Comparison of ENCODE assay signal across 22 mouse cellular contexts in the genomic region with DNA sequence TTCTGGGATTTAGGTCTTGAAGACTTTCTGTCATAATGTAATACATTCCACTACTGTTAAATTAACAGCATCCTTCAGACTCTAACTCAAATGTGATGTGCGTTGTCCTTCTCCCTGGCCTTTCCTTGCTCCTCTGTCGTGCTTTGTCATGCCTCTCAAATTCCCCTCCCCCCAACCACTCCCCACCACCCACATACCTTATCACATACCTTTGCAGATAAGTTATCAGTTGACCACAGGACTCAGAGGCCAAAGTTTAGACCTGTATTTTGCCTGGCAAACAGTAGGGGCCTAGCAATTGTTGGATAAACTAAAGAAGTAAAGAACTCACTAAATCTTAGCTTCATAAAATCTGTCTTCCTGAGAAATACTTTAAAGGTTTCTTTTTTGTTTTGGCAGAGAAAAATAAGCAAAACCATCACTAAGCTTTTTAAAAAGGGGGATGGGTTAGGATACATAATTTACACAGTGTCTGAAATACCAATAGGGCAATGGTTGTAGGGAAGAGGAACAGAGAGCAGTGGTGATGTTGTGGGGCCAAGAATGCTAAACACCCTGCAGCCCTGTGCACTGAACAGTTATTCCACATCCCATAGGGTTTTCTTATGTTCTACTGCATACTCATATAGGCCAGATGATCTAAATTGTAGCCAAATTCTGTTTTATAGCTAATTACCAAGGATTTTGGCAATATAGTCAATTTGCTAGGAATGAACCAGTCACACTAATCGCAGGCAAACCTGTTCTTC. TPM values are rescaled to one million over a fixed set of nuclear protein-coding genes. Genes with fewer than 3 reads are reported as not detected.
DNase-seq lines count a peak whose midpoint lies in the region; ATAC-seq and TF ChIP-seq lines count a peak whose summit lies in the region.
"Had no signal": no experiment of that assay in that cellular context is flagged by ENCODE, and none has a peak within 500 bp of the region (broad histone marks: within the 10 kb centered on the region; RNA-seq: fewer than 3 reads in every experiment).

No protein-coding gene starts in this region.

- no peaks in the 10 kb centered on the region for H3K4me1 ChIP-seq in forebrain, embryonic 13.5 days
- no peaks in the 10 kb centered on the region for H3K4me1 ChIP-seq in forebrain, embryonic 11.5 days (replicated peaks; ENCODE audit: control insufficient read depth, insufficient read depth, low read length)
- no peaks in the 10 kb centered on the region for H3K4me1 ChIP-seq in lung, postnatal 0 days (ENCODE audit: insufficient read depth, low read depth, low read length)
- no peaks in the 10 kb centered on the region for H3K4me1 ChIP-seq in liver, embryonic 16.5 days (ENCODE audit: control insufficient read depth, low read depth, low read length)
- H3K4me1 ChIP-seq in hindbrain, embryonic 10.5 days (replicated peaks) = no peaks in the 10 kb centered on the region

- no peak overlapping the region for H3K4me3 ChIP-seq in forebrain, embryonic 13.5 days
- H3K4me3 ChIP-seq in forebrain, embryonic 11.5 days (ENCODE audit: low read depth, low read length) = no peak overlapping the region
- no peak overlapping the region for H3K4me3 ChIP-seq in lung, postnatal 0 days (ENCODE audit: low read depth, low read length)
- no peak overlapping the region for H3K4me3 ChIP-seq in liver, embryonic 16.5 days (ENCODE audit: low read depth, low read length)
- H3K4me3 ChIP-seq in hindbrain, embryonic 10.5 days = no peak overlapping the region
- H3K4me3 ChIP-seq: embryonic facial prominence, embryonic 13.5 days; heart, embryonic 13.5 days; limb, embryonic 12.5 days had no signal

- no peak for DNase-seq in forebrain, embryonic 11.5 days (ENCODE audit: low spot score)
- DNase-seq in lung, postnatal 36 days = peak; percentile 9
- DNase-seq in lung, postnatal 0 days (ENCODE audit: low spot score) = no peak
- no peak for DNase-seq in layer of hippocampus, adult 8-10 months (ENCODE audit: low spot score in 2 of 2)
- no peak for DNase-seq in hindbrain, embryonic 10.5 days (ENCODE audit: low spot score)
- DNase-seq: adrenal gland, adult 8-10 months; cerebellum, adult 9-10 months; gastrocnemius, postnatal 10 days; heart, postnatal 10 days; kidney, adult 9 months; kidney, postnatal 10 days; lung, adult 18-20 months; lung, postnatal 10 days; midbrain, embryonic 14.5 days had no signal

- H3K4me2 ChIP-seq in forebrain, embryonic 13.5 days = no peak overlapping the region
- no peak overlapping the region for H3K4me2 ChIP-seq in forebrain, embryonic 11.5 days (ENCODE audit: low read depth, low read length, severe bottlenecking)
- H3K4me2 ChIP-seq in lung, postnatal 0 days (replicated peaks; ENCODE audit: low read depth, low read length) = no peak overlapping the region
- no peak overlapping the region for H3K4me2 ChIP-seq in liver, embryonic 16.5 days (ENCODE audit: low read depth, low read length)
- H3K4me2 ChIP-seq: embryonic facial prominence, embryonic 13.5 days; heart, embryonic 13.5 days; limb, embryonic 12.5 days had no signal

- H3K27ac ChIP-seq in forebrain, embryonic 13.5 days = no peak overlapping the region
- no peak overlapping the region for H3K27ac ChIP-seq in forebrain, embryonic 11.5 days (ENCODE audit: low read depth, low read length)
- H3K27ac ChIP-seq in lung, postnatal 0 days (ENCODE audit: low read length) = no peak overlapping the region
- no peak overlapping the region for H3K27ac ChIP-seq in liver, embryonic 16.5 days (ENCODE audit: low read length)
- no peak overlapping the region for H3K27ac ChIP-seq in hindbrain, embryonic 10.5 days
- H3K27ac ChIP-seq: embryonic facial prominence, embryonic 13.5 days; heart, embryonic 13.5 days; limb, embryonic 12.5 days had no signal

- no peak overlapping the region for H3K9ac ChIP-seq in forebrain, embryonic 13.5 days
- H3K9ac ChIP-seq in forebrain, embryonic 11.5 days (ENCODE audit: low read length) = no peak overlapping the region
- H3K9ac ChIP-seq in lung, postnatal 0 days (replicated peaks; ENCODE audit: low read depth) = no peak overlapping the region
- no peak overlapping the region for H3K9ac ChIP-seq in liver, embryonic 16.5 days (ENCODE audit: low read depth, low read length)
- H3K9ac ChIP-seq: embryonic facial prominence, embryonic 13.5 days; heart, embryonic 13.5 days; limb, embryonic 12.5 days had no signal

- 81% methylated on average over 3 of the region's 3 CpGs for WGBS in forebrain, embryonic 13.5 days
- WGBS in forebrain, embryonic 11.5 days = 82% methylated on average over 3 of the region's 3 CpGs
- 46% methylated on average over 3 of the region's 3 CpGs for WGBS in lung, postnatal 0 days
- 45% methylated on average over 3 of the region's 3 CpGs for WGBS in liver, embryonic 16.5 days (ENCODE audit: insufficient replicate concordance)
- 74% methylated on average over 3 of the region's 3 CpGs for WGBS in hindbrain, embryonic 10.5 days

- TF ChIP-seq EP300 in lung, postnatal 0 days (IDR thresholded peaks at IDR 0.05) = no peak

- TF ChIP-seq CTCF in lung, postnatal 0 days (IDR thresholded peaks at IDR 0.05) = no peak

- no peaks in the 10 kb centered on the region for H3K27me3 ChIP-seq in forebrain, embryonic 13.5 days
- no peaks in the 10 kb centered on the region for H3K27me3 ChIP-seq in forebrain, embryonic 11.5 days (ENCODE audit: control insufficient read depth, insufficient read depth, low read length)
- no peaks in the 10 kb centered on the region for H3K27me3 ChIP-seq in lung, postnatal 0 days (replicated peaks; ENCODE audit: insufficient read depth, low read length)
- no peaks in the 10 kb centered on the region for H3K27me3 ChIP-seq in liver, embryonic 16.5 days (ENCODE audit: control insufficient read depth, insufficient read depth, low read depth, low read length)
- no peaks in the 10 kb centered on the region for H3K27me3 ChIP-seq in hindbrain, embryonic 10.5 days (ENCODE audit: insufficient read depth, poor library complexity, severe bottlenecking)
- H3K27me3 ChIP-seq: embryonic facial prominence, embryonic 13.5 days; heart, embryonic 13.5 days; limb, embryonic 12.5 days had no signal

- peak; percentile 61; the same call in 1 of the 2 replicates for ATAC-seq in forebrain, embryonic 13.5 days
- no peak for ATAC-seq in forebrain, embryonic 11.5 days (replicated peaks; ENCODE audit: low FRiP score)
- ATAC-seq in lung, postnatal 0 days = no peak
- peak; percentile 79 for ATAC-seq in liver, embryonic 16.5 days (ENCODE audit: low read depth)
- ATAC-seq: hindbrain, embryonic 16.5 days had no signal

- no peaks in the 10 kb centered on the region for H3K9me3 ChIP-seq in forebrain, embryonic 13.5 days (replicated peaks)
- no peaks in the 10 kb centered on the region for H3K9me3 ChIP-seq in forebrain, embryonic 11.5 days (ENCODE audit: control insufficient read depth, low read length)
- no peaks in the 10 kb centered on the region for H3K9me3 ChIP-seq in lung, postnatal 0 days (ENCODE audit: low read length)
- no peaks in the 10 kb centered on the region for H3K9me3 ChIP-seq in liver, embryonic 16.5 days (replicated peaks; ENCODE audit: control insufficient read depth, low read length)
- no peaks in the 10 kb centered on the region for H3K9me3 ChIP-seq in hindbrain, embryonic 10.5 days
- H3K9me3 ChIP-seq: embryonic facial prominence, embryonic 13.5 days; G1E; heart, embryonic 13.5 days had no signal

- H3K36me3 ChIP-seq in forebrain, embryonic 13.5 days (ENCODE audit: poor library complexity, severe bottlenecking) = no peaks in the 10 kb centered on the region
- no peaks in the 10 kb centered on the region for H3K36me3 ChIP-seq in forebrain, embryonic 11.5 days (ENCODE audit: control insufficient read depth, insufficient read depth, low read length)
- no peaks in the 10 kb centered on the region for H3K36me3 ChIP-seq in lung, postnatal 0 days (ENCODE audit: insufficient read depth, low read length)
- no peaks in the 10 kb centered on the region for H3K36me3 ChIP-seq in liver, embryonic 16.5 days (ENCODE audit: control insufficient read depth, insufficient read depth)
- H3K36me3 ChIP-seq in hindbrain, embryonic 10.5 days = no peaks in the 10 kb centered on the region
- H3K36me3 ChIP-seq: embryonic facial prominence, embryonic 13.5 days; G1E; heart, embryonic 13.5 days; limb, embryonic 12.5 days had no signal

RNA-seq across cellular contexts. Expression of a gene that starts 28.5 kb away (rescaled TPM):
- polyA plus RNA-seq in forebrain, embryonic 13.5 days (2015; fragmentation: Nextera tagmentation; extraction: Ambion mirVana) = 15.1 and 16.7 TPM in 2 replicates
- 7.2 TPM in 2 replicates for polyA plus RNA-seq in forebrain, embryonic 11.5 days (2014; fragmentation: Nextera tagmentation; extraction: Ambion mirVana)
- 3.4 and 4.0 TPM in 2 replicates for polyA plus RNA-seq in lung, postnatal 0 days (2015; fragmentation: Nextera tagmentation; extraction: Ambion mirVana)
- 1.5 TPM in 2 replicates for polyA plus RNA-seq in liver, embryonic 16.5 days (2015; fragmentation: Nextera tagmentation; extraction: Ambion mirVana)
- total RNA-seq in layer of hippocampus, adult 8-10 months (2022) = 10 to 100 TPM; 80.3 to 99.6 (median 83.3) TPM
- polyA plus RNA-seq in hindbrain, embryonic 10.5 days (2016; fragmentation: Nextera tagmentation; extraction: Ambion mirVana) = 2.6 and 7.5 TPM in 2 replicates
- total RNA-seq: common myeloid progenitor, adult 5-6 weeks had no signal

Comparison
In these comparisons a context has a peak if more than half of its experiments do, and no peak if none do; other contexts are left out.
1. ATAC-seq: peak in forebrain, embryonic 13.5 days (single experiment) and liver, embryonic 16.5 days (single experiment); none in forebrain, embryonic 11.5 days (single experiment) and lung, postnatal 0 days (single experiment).